Mouse (Mus musculus): ENCODE data around the gene Orai3.

DNA sequence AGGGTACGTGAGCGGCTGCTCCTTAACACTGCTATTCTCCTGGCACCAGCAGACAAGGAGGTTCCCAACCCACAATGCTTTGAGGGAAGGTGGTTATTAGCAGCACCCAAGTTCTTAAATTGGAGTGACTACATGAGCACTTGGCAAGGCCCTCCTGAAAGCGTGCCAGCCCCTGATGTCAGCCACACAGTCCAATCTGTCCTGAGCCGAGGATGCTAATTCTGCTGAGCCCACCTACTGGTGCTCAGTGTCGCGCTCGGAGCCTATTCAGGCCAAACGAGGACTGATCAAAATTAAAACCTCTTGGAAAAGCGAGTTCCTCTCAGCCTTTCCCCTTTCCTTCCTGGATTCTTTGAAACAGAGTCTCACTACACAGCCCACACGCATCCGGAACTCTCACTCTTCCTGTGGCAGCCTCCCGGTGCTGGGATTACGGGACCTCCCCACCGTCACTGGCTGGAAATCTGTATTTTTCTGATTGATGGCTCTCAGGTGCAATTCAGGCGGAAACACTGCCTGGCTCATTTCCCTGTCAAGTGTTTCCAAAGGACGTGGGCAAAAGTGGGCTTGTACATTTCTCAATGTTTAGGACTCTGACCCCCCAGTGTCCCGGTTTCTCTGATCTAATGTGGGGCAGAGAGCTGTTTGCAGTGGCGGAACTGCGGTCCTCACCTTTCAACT is 44.8 kb downstream of the Orai3 start:
- no peak for TF ChIP-seq CTCF (IDR thresholded peaks at IDR 0.05; ENCODE audit: low read depth)
- TF ChIP-seq EP300 (IDR thresholded peaks at IDR 0.05; ENCODE audit: low read depth), result no peak
